Mouse (Mus musculus) urinary bladder, postnatal 4 days (tissue): ENCODE results near the gene Mest.

Experiments used
- DNase-seq, 2 experiments: peaks; one replicate each; pipeline ENCODE4 v3.0.0; 2021 to 2022; ENCODE audit warnings: low spot score in 2 of 2

Mest gene

GRCm38 (mm10) chr6:30723331-30723730 is at the start of gene Mest:
Gene Mest, plus strand, starts transcription at chr6:30723547.
- DNase-seq: no peak

GRCm38 (mm10) chr6:30673764-30674561 is 49.4 kb upstream of the Mest start:
- DNase-seq: peak in 1 of 2 experiments; percentile 32

GRCm38 (mm10) chr6:30674714-30675280 is 48.5 kb upstream of the Mest start:
- DNase-seq: no peak

- DNase-seq: no peak
Measured at GRCm38 (mm10) chr6:30675281-30675771, 48.0 kb upstream of the Mest start.

GRCm38 (mm10) chr6:30676506-30676905 is 46.8 kb upstream of the Mest start:
- no peak for DNase-seq

- no peak for DNase-seq
Measured at GRCm38 (mm10) chr6:30677591-30677990, 45.8 kb upstream of the Mest start.

- no peak for DNase-seq
Measured at GRCm38 (mm10) chr6:30678482-30678881, 44.9 kb upstream of the Mest start.

- DNase-seq: no peak
Measured at GRCm38 (mm10) chr6:30679567-30679966, 43.8 kb upstream of the Mest start.

GRCm38 (mm10) chr6:30680442-30680841 is 42.9 kb upstream of the Mest start:
- no peak for DNase-seq

GRCm38 (mm10) chr6:30681935-30682900 is 41.1 kb upstream of the Mest start:
- DNase-seq: peak in 1 of 2 experiments; percentile 36

GRCm38 (mm10) chr6:30684570-30684969 is 38.8 kb upstream of the Mest start:
- no peak for DNase-seq

GRCm38 (mm10) chr6:30687198-30687597 is 36.1 kb upstream of the Mest start:
- no peak for DNase-seq

GRCm38 (mm10) chr6:30692826-30693225 is 30.5 kb upstream of the Mest start:
- DNase-seq: no peak

GRCm38 (mm10) chr6:30693350-30693991 is 29.9 kb upstream of the Mest start, which contains the start of gene Cep41:
Gene Cep41, minus strand, starts transcription at chr6:30693749.
- peak; percentile 95 for DNase-seq

GRCm38 (mm10) chr6:30694209-30694608 is 29.1 kb upstream of the Mest start:
- no peak for DNase-seq

- DNase-seq: no peak
Measured at GRCm38 (mm10) chr6:30695124-30695523, 28.2 kb upstream of the Mest start.

- DNase-seq: no peak
Measured at GRCm38 (mm10) chr6:30697464-30697863, 25.9 kb upstream of the Mest start.

- no peak for DNase-seq
Measured at GRCm38 (mm10) chr6:30698036-30698435, 25.3 kb upstream of the Mest start.

- no peak for DNase-seq
Measured at GRCm38 (mm10) chr6:30700182-30700581, 23.2 kb upstream of the Mest start.

GRCm38 (mm10) chr6:30702881-30703280 is 20.5 kb upstream of the Mest start:
- no peak for DNase-seq

- no peak for DNase-seq
Measured at GRCm38 (mm10) chr6:30703476-30703875, 19.9 kb upstream of the Mest start.
